Mouse (Mus musculus): Measurements from ENCODE around the gene Edil3.
"Not testable (repeated sequence)": the region's sequence is repeated elsewhere in the genome, so short reads cannot be mapped to it uniquely, and the experiment has no call there.

Edil3 gene

GRCm38 (mm10) chr13:88972355-88972754 lies 151.1 kb downstream of the Edil3 start:
- no peak for DNase-seq (ENCODE audit: low read depth)

DNA sequence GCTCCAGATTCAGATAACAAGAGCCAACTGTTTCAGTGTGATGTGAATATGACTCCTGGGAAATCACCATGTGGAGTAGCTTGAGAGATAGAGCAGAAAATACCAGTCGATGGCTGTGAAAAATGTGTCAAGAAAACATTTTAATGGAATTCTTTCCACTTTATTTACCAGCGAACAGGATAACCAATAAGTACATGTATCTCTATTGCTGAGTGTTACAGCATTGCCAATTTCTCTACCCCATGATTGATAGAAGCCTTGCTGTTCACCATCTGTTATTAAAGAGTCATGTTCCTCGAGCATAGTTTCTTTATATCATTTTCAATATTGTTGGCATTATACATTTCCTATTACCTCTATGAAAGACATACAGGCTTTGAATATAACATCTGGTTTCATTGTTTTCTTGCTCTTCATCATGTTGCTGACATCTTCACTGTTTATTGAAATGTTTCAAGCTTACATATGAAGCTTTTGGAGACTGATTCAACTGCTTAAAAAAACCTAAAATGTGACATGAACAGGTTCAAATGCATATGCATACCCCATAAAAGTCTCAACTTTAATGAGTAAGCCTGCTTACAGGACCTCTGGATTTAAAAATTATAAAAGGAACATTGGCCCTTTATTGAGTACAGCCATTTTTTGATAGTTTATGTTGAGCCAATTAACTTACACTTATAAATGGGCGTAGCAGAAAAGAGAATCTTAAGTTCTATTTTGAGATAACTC lies 186.6 kb downstream of the Edil3 start:
- no peak for DNase-seq (ENCODE audit: low read depth)

DNA sequence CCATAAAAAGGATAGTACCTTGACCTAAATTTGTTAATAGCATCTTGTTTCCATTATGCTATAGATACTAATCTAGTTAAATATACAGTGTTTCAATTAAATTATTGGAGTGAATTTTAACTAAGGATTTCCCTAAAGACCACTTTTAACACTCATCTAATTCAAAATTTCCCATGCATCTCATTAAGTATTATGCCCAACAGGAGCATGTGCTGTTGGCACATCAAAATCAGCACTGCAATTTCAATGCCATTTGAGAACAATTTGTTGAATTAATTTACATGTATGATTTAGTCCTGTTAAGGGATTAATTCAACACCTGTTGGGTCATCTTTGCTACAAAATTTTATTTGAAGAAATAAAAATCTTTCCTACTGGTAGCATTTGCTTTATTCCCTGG lies 191.2 kb downstream of the Edil3 start:
- no peak for DNase-seq (ENCODE audit: low read depth)

DNA sequence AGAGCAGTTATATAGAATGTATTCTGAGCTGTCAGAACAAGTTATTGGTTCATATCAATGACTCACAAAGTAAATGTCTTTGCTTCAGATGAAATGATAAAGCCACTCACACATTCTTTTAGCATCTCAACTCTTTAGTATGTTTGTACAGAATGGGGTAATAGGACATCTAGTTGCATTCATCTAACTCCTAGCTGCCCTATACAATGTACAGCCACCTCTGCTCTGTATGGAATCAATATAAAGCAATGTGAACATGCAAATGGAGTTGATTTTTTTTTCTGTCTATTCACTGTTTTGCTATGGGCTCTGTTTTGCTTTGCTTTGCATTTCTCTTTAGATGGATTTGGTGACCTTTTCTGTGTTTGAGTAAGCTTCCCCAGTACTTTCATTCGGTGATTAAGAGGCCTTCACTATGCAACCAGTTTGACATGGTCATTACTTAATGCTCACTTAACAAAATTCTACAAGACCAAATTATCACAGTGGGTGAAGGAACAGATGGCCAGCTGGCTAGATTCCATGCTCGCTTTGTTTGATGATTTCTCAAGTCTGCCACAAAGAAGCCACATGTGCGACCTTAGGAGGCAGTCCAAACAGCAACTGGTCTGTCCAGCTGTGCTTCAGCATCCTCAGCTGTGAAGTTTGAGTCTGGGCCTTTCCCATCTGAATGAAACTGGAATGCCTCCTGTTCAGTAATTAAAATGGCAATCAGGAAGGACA lies 208.7 kb downstream of the Edil3 start:
- DNase-seq (ENCODE audit: low read depth): no peak

GRCm38 (mm10) chr13:89035711-89036110 lies 214.4 kb downstream of the Edil3 start:
- no peak for DNase-seq (ENCODE audit: low read depth)

- no peak for DNase-seq (ENCODE audit: low read depth)
Measured at GRCm38 (mm10) chr13:89041495-89041894, 220.2 kb downstream of the Edil3 start.

- not testable (repeated sequence) for DNase-seq (ENCODE audit: low read depth)
Measured at GRCm38 (mm10) chr13:89070132-89070531, 248.9 kb downstream of the Edil3 start.

- DNase-seq (ENCODE audit: low read depth): no peak
Measured at GRCm38 (mm10) chr13:89076212-89076611, 254.9 kb downstream of the Edil3 start.

DNA sequence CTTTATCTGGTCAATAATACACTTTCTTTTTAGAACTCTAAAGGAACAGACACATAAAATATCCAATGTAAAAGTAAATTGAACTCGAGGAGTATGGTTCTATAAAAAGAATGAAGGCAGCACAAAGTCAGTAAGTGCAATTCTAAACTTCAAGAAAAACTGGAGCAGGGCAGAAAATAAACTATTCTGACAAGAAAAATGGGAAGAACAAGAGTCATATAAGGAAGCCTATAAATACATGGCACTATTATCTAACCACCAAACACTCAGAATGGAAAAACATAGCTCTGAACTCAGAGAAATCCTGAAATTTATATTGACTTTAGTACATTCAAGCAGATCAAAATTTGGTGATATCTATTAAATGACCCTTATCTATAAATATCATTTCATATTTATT lies 284.6 kb downstream of the Edil3 start:
- DNase-seq (ENCODE audit: low read depth): no peak

GRCm38 (mm10) chr13:89117551-89117950 lies 296.3 kb downstream of the Edil3 start:
- no peak for DNase-seq (ENCODE audit: low read depth)

DNA sequence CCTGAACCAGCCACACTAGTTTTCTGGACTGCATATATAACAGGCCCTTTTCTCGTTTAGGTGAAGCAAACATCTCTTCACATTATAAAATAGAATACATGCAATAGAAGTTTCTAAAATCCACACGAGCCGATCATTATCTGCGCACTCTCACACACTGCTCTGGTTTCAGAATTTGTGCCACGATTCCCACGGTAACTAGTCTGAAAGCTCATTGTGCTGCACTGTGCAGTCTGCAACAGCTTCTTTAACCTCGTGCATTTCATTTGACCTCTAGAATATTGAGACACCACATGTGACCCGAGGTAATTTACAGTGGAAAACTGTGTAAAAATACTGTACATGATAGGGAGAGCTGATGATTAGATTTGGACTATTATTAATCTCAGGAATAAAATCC lies 298.5 kb downstream of the Edil3 start:
- no peak for DNase-seq (ENCODE audit: low read depth)

DNA sequence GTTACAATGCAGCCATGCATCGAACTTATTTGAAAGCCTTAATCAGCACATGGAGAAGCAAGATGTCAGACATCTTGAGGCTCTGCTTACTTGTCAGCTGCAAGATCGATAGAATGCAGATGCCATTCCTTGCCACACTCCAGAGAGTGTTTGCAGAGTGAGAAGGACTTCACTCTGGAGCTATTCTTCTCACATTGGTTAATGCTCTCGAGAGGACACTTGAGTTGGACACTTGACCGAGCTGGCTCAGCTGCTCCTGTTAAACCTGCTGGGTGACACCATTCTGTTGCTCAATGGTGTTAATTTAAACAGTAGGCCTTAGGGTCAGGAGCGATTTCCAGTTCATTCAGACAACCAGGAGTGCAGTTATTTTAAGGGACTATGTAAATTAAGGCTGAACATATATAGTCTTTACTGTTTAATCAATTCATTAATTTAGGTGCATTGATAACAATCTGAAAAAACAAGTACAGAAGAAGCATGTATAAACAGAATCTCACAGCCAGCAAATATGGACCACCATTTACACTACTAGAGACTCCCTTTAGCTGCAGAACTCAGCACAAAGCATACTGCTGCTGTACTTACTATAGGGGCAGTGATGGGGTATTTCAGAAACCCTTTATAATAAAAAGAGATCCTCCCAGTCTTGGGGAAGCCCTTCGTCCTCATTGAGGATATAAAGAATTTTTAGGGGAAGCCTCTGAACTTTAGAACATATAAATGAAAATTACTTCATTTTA lies 301.4 kb downstream of the Edil3 start:
- no peak for DNase-seq (ENCODE audit: low read depth)

DNA sequence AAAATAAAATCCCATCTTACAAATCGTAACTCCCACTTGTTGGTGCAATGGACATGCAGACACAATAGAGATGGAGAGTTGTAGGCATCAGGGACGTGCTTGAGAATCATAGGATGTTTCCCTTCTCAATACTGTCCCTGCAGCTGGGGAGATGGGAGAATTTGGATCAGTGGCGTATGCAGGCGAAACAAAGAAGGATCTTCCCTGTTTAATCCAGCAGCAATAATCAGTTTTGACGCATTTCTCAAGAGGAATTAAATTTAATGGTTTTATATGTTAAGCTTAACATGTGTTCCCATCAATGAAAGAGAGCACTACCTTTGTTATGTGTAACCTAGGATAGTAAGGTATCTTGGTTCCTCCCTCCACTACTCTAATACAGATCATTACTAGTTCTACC lies 302.1 kb downstream of the Edil3 start:
- no peak for DNase-seq (ENCODE audit: low read depth)

DNA sequence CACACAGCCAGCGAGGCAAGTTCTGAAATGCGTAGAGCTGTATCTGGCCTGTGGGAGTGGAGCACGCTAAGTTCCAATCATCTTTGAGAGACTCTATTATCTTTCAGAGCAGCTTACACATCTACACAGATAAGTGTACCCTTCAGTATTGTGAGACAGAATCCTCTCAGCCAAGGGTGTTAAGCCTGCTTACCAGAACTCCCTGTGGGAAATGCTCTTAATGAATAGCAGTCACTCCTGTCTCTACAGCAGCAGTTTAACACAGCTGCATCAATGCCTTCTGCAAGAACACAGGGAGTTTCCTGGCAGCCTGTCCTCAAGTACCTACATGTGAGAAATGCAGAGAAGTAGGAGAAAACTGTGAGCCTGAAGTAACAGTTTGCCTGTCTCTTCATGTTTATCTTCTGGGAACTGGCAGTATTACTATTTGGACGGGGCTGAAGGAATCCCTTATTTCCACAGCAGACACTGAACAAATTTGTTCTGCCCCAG lies 324.8 kb downstream of the Edil3 start:
- no peak for DNase-seq (ENCODE audit: low read depth)

- no peak for DNase-seq (ENCODE audit: low read depth)
Measured at GRCm38 (mm10) chr13:89151878-89152277, 330.6 kb downstream of the Edil3 start.

GRCm38 (mm10) chr13:89167960-89168359 lies 346.7 kb downstream of the Edil3 start:
- DNase-seq (ENCODE audit: low read depth): no peak

DNA sequence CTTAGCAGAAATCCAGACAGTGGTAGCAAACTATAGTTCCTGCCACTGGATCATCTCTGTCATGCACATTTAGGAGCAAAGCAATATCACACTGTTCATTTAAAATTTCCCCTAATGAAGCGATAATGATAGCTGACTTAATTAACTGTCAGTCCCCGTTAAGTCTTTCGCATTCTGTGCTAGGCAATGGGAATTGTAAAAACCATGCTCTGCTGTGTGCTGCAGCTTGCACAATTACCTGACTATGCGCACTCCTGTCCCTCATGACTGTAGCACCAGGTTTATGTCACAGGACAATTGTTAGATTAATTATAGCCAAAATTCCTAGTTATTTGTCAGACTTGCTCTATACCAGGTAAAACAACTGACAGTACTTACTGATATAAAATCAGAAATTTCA lies 348.8 kb downstream of the Edil3 start:
- no peak for DNase-seq (ENCODE audit: low read depth)

- DNase-seq (ENCODE audit: low read depth): no peak
Measured at GRCm38 (mm10) chr13:89175154-89175553, 353.9 kb downstream of the Edil3 start.

GRCm38 (mm10) chr13:89189051-89189450 lies 367.8 kb downstream of the Edil3 start:
- no peak for DNase-seq (ENCODE audit: low read depth)

DNA sequence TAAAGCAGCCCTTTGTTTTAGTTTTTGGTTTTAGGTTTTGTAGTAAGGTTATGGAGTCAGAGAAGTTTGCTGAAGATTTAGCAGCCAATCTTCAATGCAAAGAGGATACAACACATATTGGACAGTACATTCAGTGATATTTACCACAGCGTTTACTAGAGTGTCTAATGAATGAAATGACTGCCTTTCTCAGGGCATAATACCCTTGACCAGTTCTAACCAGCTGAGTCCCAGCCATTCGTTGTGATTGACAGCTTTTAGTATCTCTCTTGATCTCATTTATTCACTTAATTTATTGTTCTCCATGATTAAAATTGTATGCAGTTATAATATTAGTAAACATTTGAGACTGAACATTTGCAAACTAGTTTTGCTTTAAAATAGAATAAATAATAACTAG lies 375.7 kb downstream of the Edil3 start:
- DNase-seq (ENCODE audit: low read depth): no peak

- DNase-seq (ENCODE audit: low read depth): no peak
Measured at GRCm38 (mm10) chr13:89199275-89199674, 378.0 kb downstream of the Edil3 start.

- no peak for DNase-seq (ENCODE audit: low read depth)
Measured at GRCm38 (mm10) chr13:89238104-89238503, 416.8 kb downstream of the Edil3 start.
